Mouse (Mus musculus): ENCODE data around the gene Nfatc3. TPM values are rescaled to one million over a fixed set of nuclear protein-coding genes. Genes with fewer than 3 reads are reported as not detected.

Gene Nfatc3
- total and polyA plus RNA-seq, 3 experiments = 29.0 to 96.3 (median 37.8) TPM

- no peak overlapping the region for H3K4me2 ChIP-seq (ENCODE audit: insufficient read depth, low read depth, poor library complexity, severe bottlenecking)
- no peaks in the 10 kb centered on the region for H3K79me2 ChIP-seq (replicated peaks; ENCODE audit: control insufficient read depth, extremely low read depth, insufficient read depth, poor library complexity, severe bottlenecking)
- H3K9ac ChIP-seq (ENCODE audit: insufficient read depth, low read depth) = no peak overlapping the region
- dilution Hi-C loops (cut with MboI; ENCODE audit: extremely low pct_ligation_motif_present, extremely low pct_unique_long_range_greater_than_20kb, low sequenced_read_pairs) = no loop called here
- no peaks in the 10 kb centered on the region for H3K4me1 ChIP-seq (ENCODE audit: control insufficient read depth in 1 of 2, insufficient read depth in 2 of 2)
- H3K27me3 ChIP-seq (replicated peaks) = no peaks in the 10 kb centered on the region
- DNase-seq (ENCODE audit: extremely low read depth) = no peak
- in situ Hi-C loops (cut with MboI; ENCODE audit: low pct_ligation_motif_present, low pct_unique_long_range_greater_than_20kb, low sequenced_read_pairs) = no loop called here
- peaks cover 31 to 58% of the 10 kb centered on the region in 2 experiments for H3K36me3 ChIP-seq (replicated peaks in 1 of 2; ENCODE audit: control insufficient read depth in 1 of 2, insufficient read depth in 1 of 2, low read length in 1 of 2)
- no peak overlapping the region for H3K4me3 ChIP-seq (replicated peaks in 1 of 3; ENCODE audit: low read depth in 2 of 3, low read length in 2 of 3, poor library complexity in 1 of 3)
- TF ChIP-seq ZKSCAN1 (IDR thresholded peaks at IDR 0.05; ENCODE audit: borderline replicate concordance, low read depth, low read length) = no peak
- no peak for TF ChIP-seq EP300 (IDR thresholded peaks at IDR 0.05; ENCODE audit: low read length)
- no peak for TF ChIP-seq SMC3 (IDR thresholded peaks at IDR 0.05; ENCODE audit: low read depth, low read length)
- no peak for TF ChIP-seq GABPA (IDR thresholded peaks at IDR 0.05; ENCODE audit: insufficient replicate concordance, low read depth, low read length)
- no peak for TF ChIP-seq RCOR1 (conservative IDR thresholded peaks at IDR 0.05; ENCODE audit: low read depth, low read length)
- no peak for TF ChIP-seq CTCF (conservative IDR thresholded peaks at IDR 0.05 in 1 of 2, IDR thresholded peaks at IDR 0.05 in 1 of 2; ENCODE audit: low read depth in 2 of 2, low read length in 2 of 2)
- no peak for TF ChIP-seq IRF4 (IDR thresholded peaks at IDR 0.05; ENCODE audit: low read depth, low read length)
- no peak overlapping the region for H3K27ac ChIP-seq (ENCODE audit: insufficient read depth, low read depth)
- H3K9me3 ChIP-seq (replicated peaks; ENCODE audit: low read length) = peaks cover 9% of the 10 kb centered on the region
These were observed 76.3 kb downstream of the Nfatc3 start for GRCm38 (mm10) chr8:106134751-106135571.

- Histone ChIP-seq H3K36me3 (replicated peaks in 1 of 2; ENCODE audit: control insufficient read depth in 1 of 2, insufficient read depth in 1 of 2, low read length in 1 of 2) (peaks cover 25 to 51% of the 10 kb centered on the region in 2 experiments), H3K9ac (ENCODE audit: insufficient read depth, low read depth) (no peak overlapping the region), H3K27ac (ENCODE audit: insufficient read depth, low read depth) (no peak overlapping the region), H3K4me1 (ENCODE audit: control insufficient read depth in 1 of 2, insufficient read depth in 2 of 2) (no peaks in the 10 kb centered on the region), H3K79me2 (replicated peaks; ENCODE audit: control insufficient read depth, extremely low read depth, insufficient read depth, poor library complexity, severe bottlenecking) (no peaks in the 10 kb centered on the region), H3K9me3 (replicated peaks; ENCODE audit: low read length) (peaks cover 9% of the 10 kb centered on the region), H3K4me3 (replicated peaks in 1 of 3; ENCODE audit: low read depth in 2 of 3, low read length in 2 of 3, poor library complexity in 1 of 3) (no peak overlapping the region), H3K4me2 (ENCODE audit: insufficient read depth, low read depth, poor library complexity, severe bottlenecking) (no peak overlapping the region), H3K27me3 (replicated peaks) (no peaks in the 10 kb centered on the region)
- TF ChIP-seq RCOR1 (conservative IDR thresholded peaks at IDR 0.05; ENCODE audit: low read depth, low read length) (no peak), JUND (conservative IDR thresholded peaks at IDR 0.05; ENCODE audit: low read depth, low read length) (no peak), MAX (IDR thresholded peaks at IDR 0.05; ENCODE audit: low read length) (no peak), ZC3H11A (IDR thresholded peaks at IDR 0.05; ENCODE audit: low read depth, low read length) (no peak), TBP (conservative IDR thresholded peaks at IDR 0.05; ENCODE audit: low read depth, low read length) (no peak), SMC3 (IDR thresholded peaks at IDR 0.05; ENCODE audit: low read depth, low read length) (no peak), UBTF (IDR thresholded peaks at IDR 0.05; ENCODE audit: low read depth, low read length) (no peak), ELF1 (IDR thresholded peaks at IDR 0.05; ENCODE audit: low read depth, low read length) (no peak), BHLHE40 (IDR thresholded peaks at IDR 0.05; ENCODE audit: low read depth, low read length) (no peak), RAD21 (IDR thresholded peaks at IDR 0.05; ENCODE audit: low read depth, low read length) (no peak), CHD1 (IDR thresholded peaks at IDR 0.05; ENCODE audit: low read depth, low read length) (no peak), MYC (IDR thresholded peaks at IDR 0.05; ENCODE audit: low read depth, low read length) (no peak), MAFK (IDR thresholded peaks at IDR 0.05; ENCODE audit: insufficient replicate concordance, low read length) (no peak), TCF12 (IDR thresholded peaks at IDR 0.05; ENCODE audit: low read depth, low read length) (no peak), MXI1 (IDR thresholded peaks at IDR 0.05; ENCODE audit: low read depth, low read length) (no peak), POLR2A (IDR thresholded peaks at IDR 0.05; ENCODE audit: low read depth, low read length) (no peak), USF2 (conservative IDR thresholded peaks at IDR 0.05; ENCODE audit: low read depth, low read length) (no peak), ETS1 (conservative IDR thresholded peaks at IDR 0.05; ENCODE audit: low read depth, low read length) (no peak)
- dilution Hi-C loops (cut with MboI; ENCODE audit: extremely low pct_ligation_motif_present, extremely low pct_unique_long_range_greater_than_20kb, low sequenced_read_pairs) (no loop called here), in situ Hi-C loops (cut with MboI; ENCODE audit: low pct_ligation_motif_present, low pct_unique_long_range_greater_than_20kb, low sequenced_read_pairs) (no loop called here)
- DNase-seq (ENCODE audit: extremely low read depth) = no peak
These were observed 77.0 kb downstream of the Nfatc3 start for GRCm38 (mm10) chr8:106135672-106136071.
